Comparison of ENCODE assay signal across 8 mouse cellular contexts in genomic region chr5:135544865-135545797, GRCm38 (mm10). TPM values are rescaled to one million over a fixed set of nuclear protein-coding genes. Genes with fewer than 3 reads are reported as not detected.
DNase-seq lines count a peak whose midpoint lies in the region; ATAC-seq lines count a peak whose summit lies in the region.

Hip1 (minus strand) TSS chr5:135545120.

- H3K4me3 ChIP-seq in lung, embryonic 16.5 days (ENCODE audit: low read length) = peak within 1 kb of the TSS; percentile 93

- peak within 1 kb of the TSS; percentile 46 for H3K27ac ChIP-seq in lung, embryonic 16.5 days (ENCODE audit: low read length)

- no peaks in the 10 kb centered on the region; the same call in 1 of the 2 replicates for H3K27me3 ChIP-seq in lung, embryonic 16.5 days (ENCODE audit: control insufficient read depth, insufficient read depth, low read depth, low read length)

- peak within 1 kb of the TSS; percentile 97 for H3K4me2 ChIP-seq in lung, embryonic 16.5 days (ENCODE audit: low read depth, low read length)

- peak; percentile 88 for DNase-seq in MEL-GATA-1-ER (ENCODE audit: extremely low read depth, low read depth)
- peak; percentile 100 for DNase-seq in cerebellum, adult 8-10 months
- peak; percentile 99 for DNase-seq in forelimb bud, embryonic 11.5 days (ENCODE audit: low read depth, low spot score)
- peak; percentile 100 for DNase-seq in layer of hippocampus, adult 9-10 months (ENCODE audit: low spot score)
- peak; percentile 96 for DNase-seq in ovary, postnatal 10 days (ENCODE audit: low spot score)
- peak; percentile 95 for DNase-seq in thymus, postnatal 10 days (ENCODE audit: low spot score in 2 of 2)

- H3K9me3 ChIP-seq in lung, embryonic 16.5 days (ENCODE audit: control insufficient read depth, low read length) = no peaks in the 10 kb centered on the region

- H3K4me1 ChIP-seq in lung, embryonic 16.5 days (replicated peaks; ENCODE audit: control insufficient read depth, insufficient read depth, low read length) = peaks cover 13% of the 10 kb centered on the region

- ATAC-seq in hematopoietic stem cell, adult 5-6 weeks (replicated peaks in 1 of 2; ENCODE audit: insufficient read depth in 1 of 2, low FRiP score in 2 of 2, low TSS enrichment in 1 of 2, low read depth in 1 of 2, poor library complexity in 2 of 2, severe bottlenecking in 2 of 2) = peak; percentile 94 to 97
- ATAC-seq in lung, embryonic 16.5 days (ENCODE audit: low read depth) = peak; percentile 98

- peak within 1 kb of the TSS; percentile 75 for H3K9ac ChIP-seq in lung, embryonic 16.5 days (ENCODE audit: low read length)

- no peaks in the 10 kb centered on the region for H3K36me3 ChIP-seq in lung, embryonic 16.5 days (ENCODE audit: control insufficient read depth, insufficient read depth, low read length)

- WGBS in lung, embryonic 16.5 days = under 1% methylated on average over 46 of the region's 46 CpGs

RNA-seq across cellular contexts. Expression of gene Hip1, which starts in this region (rescaled TPM):
- 16.8 and 27.7 TPM in 2 replicates for total RNA-seq in hematopoietic stem cell, adult 5-6 weeks (2017)
- 33.7 and 35.1 TPM in 2 replicates for polyA plus RNA-seq in lung, embryonic 16.5 days (2015; fragmentation: Nextera tagmentation; extraction: Ambion mirVana)

Comparison
In these comparisons a context has a peak if more than half of its experiments do, and no peak if none do; other contexts are left out.
1. Peak in every context shown above with its lines: DNase-seq, ATAC-seq, H3K4me3 ChIP-seq and H3K27ac ChIP-seq.